Mouse (Mus musculus) WW6 (cell line): ENCODE results near the gene Aktip.

Experiments
- DNase-seq: peaks from one replicate; pipeline ENCODE4 v3.0.0-alpha.2; 2013; ENCODE audit warnings: low read depth, low spot score

Gene Aktip

DNA sequence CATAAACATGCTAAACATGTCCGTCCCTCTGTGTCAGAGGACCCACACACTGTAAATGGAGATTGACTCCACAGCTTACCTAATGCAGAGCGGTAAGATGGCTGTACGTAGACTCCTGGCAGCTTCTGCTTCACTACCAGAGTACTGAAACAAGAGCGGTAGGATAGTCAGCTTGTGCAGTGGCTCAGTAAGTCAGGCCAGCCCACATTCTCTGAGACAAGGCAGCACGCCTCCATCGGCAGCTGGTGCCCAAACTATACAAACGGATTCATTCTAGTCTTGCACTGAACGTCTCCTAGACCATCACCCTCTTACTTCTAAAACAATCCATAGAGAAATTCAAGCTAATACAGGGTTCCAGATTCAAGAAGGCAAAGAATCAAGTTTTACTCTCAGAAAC is 73.0 kb downstream of the Aktip start:
- no peak for DNase-seq

DNA sequence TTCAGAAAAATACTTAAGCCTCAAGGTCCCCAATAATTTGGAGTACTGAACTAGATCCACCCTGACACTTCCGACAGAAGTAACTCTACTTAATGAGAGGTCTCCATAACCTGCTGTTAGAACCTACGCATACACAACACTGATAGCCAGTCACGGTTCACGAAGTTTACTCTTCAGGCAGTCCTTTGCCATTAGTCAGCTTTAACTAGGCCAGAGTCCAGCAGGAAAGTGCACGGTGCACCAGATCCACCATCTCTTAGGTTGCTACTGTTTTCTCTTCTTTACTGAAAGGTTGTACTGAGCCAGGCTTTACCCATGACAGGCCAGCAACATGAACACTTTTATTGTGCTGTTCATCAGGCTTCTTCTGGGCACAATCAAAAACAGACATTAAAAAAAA is 75.5 kb downstream of the Aktip start:
- no peak for DNase-seq

GRCm38 (mm10) chr8:91118131-91118530 is 81.6 kb downstream of the Aktip start:
- DNase-seq, result no peak

GRCm38 (mm10) chr8:91117537-91117936 is 82.2 kb downstream of the Aktip start:
- no peak for DNase-seq

DNA sequence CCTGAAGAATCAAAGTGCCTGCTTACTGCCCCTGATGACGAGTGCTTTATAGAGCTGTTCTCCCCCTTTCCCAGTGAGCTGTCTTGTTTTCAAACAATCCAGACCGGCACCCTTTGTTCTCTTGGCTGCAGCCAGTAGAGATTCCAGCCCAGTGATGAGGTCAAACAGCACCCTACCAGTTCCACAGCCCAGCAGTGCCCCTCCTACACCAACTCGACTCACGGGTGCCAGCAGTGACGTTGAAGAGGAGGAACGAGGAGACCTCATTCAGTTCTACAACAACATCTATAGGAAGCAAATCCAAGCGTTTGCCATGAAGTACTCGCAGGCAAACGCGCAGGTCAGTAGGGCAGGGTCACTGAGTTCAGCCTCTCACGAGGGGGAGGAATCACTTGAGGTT is 84.9 kb downstream of the Aktip start:
- no peak for DNase-seq

DNA sequence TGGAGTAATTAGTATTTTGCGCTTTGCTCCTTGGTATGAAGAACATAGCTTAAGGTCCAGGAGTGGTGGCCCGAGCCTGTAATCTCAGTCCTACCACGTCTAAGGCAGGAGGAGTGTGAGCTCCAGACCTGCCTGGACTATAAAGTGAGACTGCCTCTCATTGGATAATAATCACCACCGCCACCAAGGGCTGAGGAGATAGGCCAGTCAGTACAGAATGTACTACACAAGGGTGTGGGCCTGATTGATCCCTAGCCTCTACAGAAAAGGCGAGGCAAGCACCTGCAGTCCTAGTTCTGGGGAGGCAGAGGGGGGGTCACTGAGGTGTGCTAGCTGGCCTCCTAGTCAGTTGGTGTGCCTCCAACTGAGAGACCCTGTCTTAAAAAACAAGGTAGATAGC is 85.3 kb downstream of the Aktip start:
- no peak for DNase-seq

- no peak for DNase-seq
Observed at GRCm38 (mm10) chr8:91111868-91112477, 87.8 kb downstream of the Aktip start.

DNA sequence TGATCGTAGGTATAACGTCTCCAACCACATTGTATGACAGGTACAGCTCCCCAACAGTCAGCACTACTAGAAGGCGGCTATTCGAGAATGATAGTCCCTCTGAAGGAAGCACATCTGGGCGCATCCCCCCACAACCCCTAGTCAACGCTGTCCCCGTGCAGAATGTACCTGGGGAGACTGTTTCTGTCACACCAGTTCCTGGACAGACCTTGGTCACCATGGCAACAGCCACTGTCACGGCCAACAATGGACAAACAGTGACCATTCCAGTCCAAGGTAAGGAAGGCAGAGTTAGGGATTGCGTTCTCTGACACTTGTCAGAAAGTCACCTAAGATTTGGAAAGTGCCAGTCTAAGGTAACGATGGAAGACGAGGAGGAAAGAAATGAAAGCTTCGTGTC is 93.5 kb downstream of the Aktip start:
- no peak for DNase-seq

DNA sequence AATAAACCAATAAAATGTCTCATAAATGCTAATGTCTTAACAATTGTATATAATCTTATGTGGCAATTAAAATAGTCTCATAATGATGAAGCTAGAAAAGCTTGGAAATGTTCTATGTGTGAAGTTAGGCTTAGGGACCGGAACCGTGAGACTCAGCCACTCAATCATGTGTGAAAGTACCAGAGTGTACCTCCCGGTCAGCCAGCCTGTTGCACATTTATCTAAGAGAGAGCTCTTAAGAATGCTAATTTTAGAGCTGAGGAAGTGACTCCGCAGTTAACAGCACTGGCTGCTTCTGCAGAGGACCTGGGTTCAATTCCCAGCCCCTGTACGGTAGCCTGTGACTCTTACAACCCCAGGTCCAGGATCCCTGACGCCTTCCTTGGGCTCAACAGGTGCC is 101.7 kb downstream of the Aktip start:
- no peak for DNase-seq

- DNase-seq, result no peak
Observed at GRCm38 (mm10) chr8:91094135-91094534, 105.6 kb downstream of the Aktip start.

GRCm38 (mm10) chr8:91089601-91090000 is 110.2 kb downstream of the Aktip start:
- no peak for DNase-seq

- DNase-seq, result no peak
Observed at GRCm38 (mm10) chr8:91088452-91088851, 111.3 kb downstream of the Aktip start.

- no peak for DNase-seq
Observed at GRCm38 (mm10) chr8:91082428-91082827, 117.3 kb downstream of the Aktip start.

GRCm38 (mm10) chr8:91081911-91082310 is 117.9 kb downstream of the Aktip start:
- no peak for DNase-seq

- DNase-seq, result no peak
Observed at GRCm38 (mm10) chr8:91079678-91080077, 120.1 kb downstream of the Aktip start.

DNA sequence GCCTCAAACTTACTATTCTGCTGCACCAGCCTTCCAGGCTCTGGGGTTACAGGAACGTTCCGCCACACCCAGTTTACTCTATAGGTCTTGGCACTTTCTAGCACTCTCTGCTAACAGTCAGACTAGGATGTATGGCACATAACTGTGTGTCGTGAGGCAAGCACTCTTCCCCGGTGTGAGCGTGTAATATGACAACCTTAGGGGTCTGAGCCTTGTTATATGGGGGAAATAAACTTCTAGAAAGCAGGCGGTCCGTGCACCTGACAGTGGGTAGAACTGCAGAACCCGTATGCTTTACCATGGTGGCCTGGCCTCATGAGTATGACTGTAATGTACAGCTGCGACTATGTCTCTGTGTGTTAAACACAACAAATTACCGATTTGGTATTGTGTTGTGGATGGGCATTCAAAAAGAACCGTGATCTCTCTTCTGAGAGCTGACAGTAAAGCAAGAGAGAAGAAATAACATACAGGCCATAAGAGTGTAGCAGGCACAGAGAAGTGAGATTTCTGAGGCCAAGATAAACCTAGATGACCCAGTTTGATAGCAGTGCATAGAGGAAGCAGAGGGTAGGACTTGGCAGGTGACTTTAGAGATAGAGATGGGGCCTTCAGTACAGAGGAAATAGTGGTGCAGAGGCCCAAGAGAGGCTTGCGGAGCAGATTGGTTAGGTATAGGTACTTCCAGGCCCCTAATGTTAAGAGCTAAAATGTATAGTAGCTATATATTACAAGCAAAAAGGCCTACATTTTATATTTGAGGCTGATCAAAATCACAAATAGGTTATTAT is 122.5 kb downstream of the Aktip start:
- no peak for DNase-seq

GRCm38 (mm10) chr8:91070275-91070859 is 129.4 kb downstream of the Aktip start:
- peak; percentile 36 for DNase-seq

DNA sequence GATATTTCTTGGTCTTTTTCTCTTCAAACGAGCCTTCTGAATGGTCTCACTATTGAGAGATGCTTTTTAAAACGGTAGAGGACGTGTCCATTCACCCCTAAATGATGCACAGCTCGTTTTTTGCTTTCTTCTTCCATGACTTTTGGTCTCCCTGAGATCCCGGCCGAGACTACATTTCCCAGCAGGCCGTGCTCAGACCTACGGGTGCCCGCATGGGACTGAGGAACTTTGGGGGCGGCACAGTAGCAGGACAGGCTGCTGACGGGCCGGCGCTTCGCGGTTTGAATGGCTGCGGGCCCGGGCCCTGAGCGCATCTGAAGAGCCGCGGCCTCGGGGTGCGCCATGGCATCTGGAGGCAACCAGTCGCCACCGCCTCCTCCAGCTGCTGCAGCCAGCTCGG is 129.9 kb downstream of the Aktip start, which contains the start of gene Rbl2:
Rbl2 (plus strand) TSS at position 224 of the 400 bp plus-strand sequence.
- peak; percentile 75 for DNase-seq

GRCm38 (mm10) chr8:91069407-91069806 is 130.4 kb downstream of the Aktip start:
- no peak for DNase-seq

- no peak for DNase-seq
Observed at GRCm38 (mm10) chr8:91065179-91065578, 134.6 kb downstream of the Aktip start.
